Mouse (Mus musculus): ENCODE measurements around the gene Gm9970.

Gm9970 gene

DNA sequence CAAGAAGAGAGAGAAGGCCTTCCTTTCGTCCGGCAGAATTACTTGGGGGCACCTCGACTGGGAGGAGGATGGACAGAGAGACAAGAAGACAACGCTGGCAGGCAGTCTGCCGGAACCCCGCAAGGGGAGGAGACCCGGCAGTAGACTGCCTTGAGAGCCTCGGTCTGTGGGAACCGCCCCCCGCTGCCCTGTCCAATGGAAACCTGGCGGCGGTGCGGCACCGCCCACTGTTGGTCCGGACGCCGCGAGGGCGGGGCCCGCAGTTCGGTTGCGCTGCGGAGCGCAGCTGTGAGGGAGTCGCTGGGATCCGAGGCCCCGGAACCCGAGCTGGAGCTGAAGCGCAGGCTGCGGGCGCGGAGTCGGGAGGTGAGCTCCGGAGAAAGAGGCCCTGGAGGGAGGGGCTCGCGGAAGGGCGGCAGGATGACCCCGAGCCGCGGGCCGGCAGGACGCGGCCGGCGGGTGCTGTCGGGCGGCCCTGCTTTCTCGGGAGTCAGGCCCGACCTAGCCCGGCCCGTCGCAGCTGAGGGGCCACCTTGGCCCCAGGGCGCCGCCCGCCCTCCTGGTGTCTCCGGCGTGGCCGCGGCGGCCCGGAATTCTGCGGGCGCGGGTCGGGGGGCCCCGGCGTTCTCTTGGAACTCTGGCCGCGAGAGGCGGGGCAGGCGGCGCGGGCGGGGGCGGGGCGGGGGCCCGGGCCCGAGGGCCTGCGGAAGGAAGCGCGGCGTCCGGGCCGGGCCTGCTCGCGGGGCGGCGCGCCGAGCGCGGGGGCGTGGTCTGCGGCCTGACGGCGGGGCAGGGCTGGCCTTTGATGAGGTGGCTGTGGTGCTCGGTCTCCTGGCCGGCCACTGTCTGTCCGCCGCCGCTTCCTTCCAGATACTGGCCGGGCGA, at the start of gene Gm9970, which contains the start of gene Nrbp1:
Gm9970 (minus strand) TSS at position 596 of the 885 bp plus-strand sequence.
Nrbp1 (plus strand) TSS at position 228 of the 885 bp plus-strand sequence.
- peak; percentile 92 for DNase-seq (ENCODE audit: low read depth, low spot score)

DNA sequence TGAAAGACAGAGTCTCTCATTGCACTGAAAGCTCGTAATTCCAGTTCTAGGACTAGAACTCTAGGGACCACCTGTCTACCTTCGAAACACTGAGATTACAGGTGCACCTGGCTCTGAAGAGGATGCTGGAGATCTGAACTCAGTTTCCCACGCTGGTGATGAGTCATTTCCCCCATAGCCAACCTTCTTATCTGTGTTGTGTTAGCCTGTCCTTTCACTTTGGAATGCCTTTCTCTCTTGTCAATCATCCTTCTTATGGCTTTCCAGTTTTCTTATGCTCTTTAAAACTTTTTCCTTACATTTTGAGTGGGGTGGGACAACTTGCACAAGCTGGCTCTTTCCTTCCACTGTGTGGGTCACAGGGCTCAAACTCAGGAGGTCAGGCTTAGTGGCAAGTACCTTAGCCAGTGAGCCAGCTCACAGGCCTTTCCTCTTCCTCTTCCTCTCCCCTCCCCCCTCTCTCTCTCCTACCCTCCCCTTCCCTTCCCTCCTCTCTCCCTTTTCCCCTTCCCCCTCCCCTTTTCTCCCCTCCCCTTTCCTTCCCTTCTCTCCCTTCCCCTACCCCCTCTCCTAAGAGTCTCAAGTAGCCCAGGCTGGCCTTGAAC, 48.7 kb upstream of the Gm9970 start:
- no peak for DNase-seq (ENCODE audit: low read depth, low spot score)

DNA sequence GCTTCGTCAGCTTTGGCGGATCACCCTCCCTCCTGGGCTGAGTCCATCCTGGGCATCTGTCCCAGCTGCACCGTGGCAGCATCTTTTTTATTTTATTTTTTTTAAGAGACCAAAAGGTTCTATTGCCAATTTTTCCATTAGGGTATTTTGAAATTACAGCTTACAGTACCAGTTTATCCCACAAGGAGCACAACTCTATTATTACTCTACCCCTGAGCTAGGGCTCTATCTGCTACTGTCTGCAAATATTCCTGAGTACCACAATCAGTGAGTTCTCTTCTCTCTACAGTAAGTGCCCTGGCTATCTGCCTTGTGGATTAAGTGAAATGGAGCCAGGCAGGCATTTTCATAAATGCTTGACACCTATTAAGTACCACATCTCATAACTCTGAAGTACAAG, 47.6 kb upstream of the Gm9970 start:
- no peak for DNase-seq (ENCODE audit: low read depth, low spot score)

DNA sequence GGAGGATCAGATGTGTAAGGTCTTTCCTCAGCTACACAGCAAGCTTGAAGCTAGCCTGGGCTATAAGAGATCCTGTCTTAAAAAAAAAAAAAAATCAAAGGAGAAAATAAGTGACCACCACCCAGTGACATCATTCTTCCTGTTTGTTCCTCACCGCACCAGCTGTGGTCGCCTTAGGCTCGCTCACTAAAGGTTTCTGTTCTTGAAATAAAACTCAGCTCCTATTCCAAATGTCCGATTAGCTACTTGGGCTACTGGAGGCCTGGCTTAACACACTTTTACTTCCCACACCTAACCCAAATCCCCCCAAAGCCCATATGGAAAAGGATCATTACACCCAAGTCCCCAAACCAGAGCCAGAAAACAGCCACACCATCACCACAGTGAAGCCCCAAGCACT, 47.2 kb upstream of the Gm9970 start:
- no peak for DNase-seq (ENCODE audit: low read depth, low spot score)

DNA sequence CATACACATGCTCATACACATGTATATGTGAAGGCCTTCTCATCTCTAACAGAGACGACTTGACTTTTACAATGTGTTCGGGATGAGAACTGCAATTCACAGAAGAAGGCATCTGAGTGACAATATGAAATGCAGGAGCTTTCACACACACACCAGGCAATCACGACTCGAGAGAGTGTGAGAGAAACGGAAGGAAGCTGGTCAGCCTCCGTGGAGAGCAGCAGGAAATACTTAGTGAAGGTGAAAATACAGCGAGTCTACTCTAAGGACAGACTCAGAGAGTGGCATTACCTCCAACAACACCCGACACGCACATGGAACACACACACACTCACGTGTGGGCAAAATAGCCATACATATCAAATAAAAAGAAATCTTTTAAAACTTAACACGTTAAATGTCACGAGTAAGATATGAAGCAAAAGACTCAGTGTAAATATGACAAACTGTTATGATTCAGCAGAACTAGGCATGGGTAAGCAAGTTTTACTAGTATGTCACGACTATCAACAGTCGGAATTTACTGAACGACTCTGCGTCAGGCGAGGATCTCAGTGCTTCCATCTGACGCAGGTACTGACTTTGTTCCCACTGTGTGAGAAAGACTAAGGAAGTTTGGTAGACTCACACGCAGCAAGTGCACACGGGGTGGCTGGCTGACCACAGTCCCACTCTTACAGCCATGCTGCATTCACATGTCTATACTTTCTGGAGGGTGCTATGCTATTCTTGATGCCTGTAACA, 38.4 kb upstream of the Gm9970 start:
- DNase-seq (ENCODE audit: low read depth, low spot score), result no peak

DNA sequence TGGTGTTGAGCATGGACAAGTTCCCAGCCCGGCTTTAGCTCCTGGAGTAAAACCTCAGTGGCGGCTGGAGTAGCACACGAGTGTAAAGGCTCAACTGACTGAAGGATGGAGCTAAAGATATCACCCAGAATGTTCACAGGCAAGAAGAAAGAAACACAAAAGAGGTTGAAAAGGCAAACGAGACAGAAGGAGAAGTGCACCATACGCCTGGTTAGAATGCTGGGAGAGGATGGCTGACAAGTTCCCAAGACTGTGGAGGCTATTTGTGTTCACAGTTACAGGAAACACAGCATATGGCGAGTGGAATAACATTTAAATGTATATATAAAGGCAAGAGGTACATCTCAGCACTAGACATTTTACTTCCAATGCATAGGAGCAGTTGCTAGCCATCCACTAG, 32.0 kb upstream of the Gm9970 start:
- no peak for DNase-seq (ENCODE audit: low read depth, low spot score)

DNA sequence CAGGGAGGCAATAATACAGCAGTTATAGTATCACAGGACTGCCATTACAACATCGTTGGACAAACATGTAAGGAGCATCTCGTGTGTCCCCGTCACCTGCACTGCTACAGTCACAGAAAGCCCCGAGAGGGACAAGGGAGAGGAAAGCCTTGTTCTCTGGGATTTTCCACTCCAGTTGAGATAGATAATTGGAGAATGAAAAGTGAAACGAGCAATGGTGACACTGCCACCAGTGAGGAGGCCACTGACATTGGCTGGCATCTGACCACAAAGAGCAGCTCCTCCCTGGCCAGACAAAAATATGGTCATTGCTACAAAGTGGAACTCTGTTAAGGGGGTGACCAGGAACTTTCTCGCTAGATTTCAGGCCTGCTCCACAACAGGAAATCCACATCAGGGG, 26.7 kb upstream of the Gm9970 start:
- no peak for DNase-seq (ENCODE audit: low read depth, low spot score)

DNA sequence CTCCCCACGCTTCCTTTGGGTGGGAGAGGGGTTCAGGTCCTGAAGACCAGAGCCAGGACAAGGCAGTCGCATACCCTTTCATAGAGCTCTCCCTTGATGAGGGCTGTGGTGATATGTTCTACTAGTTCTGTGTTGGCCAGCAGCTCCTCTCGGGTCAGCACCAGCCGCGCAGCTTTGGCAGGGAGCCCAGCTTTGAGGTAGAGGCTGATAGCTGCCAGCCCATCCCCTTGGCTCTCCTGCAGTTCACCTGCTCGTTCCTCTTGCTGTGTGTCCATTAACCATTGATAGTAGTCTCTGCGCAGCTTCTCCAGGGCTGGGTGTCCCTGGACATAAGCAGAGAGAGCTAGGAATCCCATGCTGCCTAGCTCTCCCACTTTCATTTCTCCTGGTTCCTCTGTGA, 25.1 kb upstream of the Gm9970 start:
- no peak for DNase-seq (ENCODE audit: low read depth, low spot score)

DNA sequence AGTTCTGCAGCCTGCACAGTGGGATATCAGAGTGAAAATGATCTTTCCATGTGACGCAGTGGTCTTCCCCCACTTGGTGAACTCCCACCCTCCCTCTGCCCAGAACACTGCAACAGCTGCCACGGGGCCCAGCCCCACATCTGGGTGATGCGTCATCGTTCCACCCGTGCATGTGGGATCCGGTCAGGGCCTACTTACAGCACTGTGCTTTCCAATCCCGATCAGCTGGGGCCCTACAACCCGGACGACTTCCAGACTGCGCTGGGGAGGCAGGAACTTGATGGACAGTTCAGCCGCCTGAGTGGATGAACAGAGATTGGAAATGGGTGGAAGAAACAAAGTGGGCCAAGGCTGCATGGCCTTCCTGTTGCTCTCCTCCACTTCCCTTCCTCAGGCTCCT, 16.6 kb upstream of the Gm9970 start:
- DNase-seq (ENCODE audit: low read depth, low spot score), result no peak

DNA sequence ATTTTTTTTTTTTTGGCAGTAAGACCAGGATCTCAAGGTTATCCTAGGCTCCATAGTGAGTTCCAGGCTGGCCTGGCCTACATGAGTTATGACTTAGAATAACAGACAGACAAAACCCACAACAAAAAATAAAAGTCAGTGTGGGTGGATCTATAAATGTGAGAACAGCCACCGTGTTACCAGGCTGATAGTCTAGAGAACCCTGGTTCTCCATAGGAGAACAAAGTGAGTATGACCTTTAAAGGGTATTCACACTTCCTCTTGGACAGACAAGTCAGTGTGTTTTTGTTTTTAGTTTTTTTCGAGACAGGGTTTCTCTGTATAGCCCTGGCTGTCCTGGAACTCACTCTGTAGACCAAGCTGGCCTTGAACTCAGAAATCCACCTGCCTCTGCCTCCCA, 14.9 kb upstream of the Gm9970 start:
- DNase-seq (ENCODE audit: low read depth, low spot score), result no peak

DNA sequence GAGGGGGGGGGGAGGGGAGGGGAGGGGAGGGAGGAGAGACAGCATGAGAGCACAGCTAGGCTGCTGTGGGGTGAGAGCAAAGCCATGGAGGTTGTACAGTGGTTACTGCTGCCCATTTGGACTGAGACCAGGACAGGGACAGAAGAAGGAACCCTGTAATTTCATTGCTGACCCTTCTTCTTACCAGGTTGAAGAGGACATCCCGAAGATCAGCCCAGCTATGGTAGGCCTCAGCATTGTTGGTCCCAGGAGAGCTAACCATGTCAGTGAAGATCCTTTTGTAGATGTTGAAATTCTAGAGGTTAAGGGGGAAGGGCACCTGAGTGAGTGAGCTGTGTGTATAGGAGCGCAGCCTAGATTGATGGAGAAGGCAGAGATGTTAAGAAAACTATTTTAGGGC, 14.3 kb upstream of the Gm9970 start:
- DNase-seq (ENCODE audit: low read depth, low spot score), result no peak

DNA sequence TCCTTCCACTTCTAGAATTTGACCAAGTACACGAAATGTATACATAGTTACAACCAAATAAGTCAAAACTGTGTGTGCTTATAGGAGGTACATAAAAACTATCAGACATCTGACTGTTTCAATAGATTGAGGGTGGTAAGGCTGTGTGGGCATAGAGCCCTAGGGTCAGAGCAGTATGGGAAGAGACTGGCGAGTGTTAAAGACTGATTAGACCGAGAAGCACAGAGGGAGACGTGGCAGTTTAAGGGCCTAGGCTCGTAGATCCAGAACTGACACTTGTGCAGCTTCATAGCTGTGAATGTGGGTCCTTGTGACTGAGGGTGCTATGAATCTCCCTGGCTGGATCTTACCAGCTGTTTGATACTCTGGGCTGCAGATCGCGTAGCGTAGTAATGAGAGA, 13.9 kb upstream of the Gm9970 start:
- DNase-seq (ENCODE audit: low read depth, low spot score), result no peak

DNA sequence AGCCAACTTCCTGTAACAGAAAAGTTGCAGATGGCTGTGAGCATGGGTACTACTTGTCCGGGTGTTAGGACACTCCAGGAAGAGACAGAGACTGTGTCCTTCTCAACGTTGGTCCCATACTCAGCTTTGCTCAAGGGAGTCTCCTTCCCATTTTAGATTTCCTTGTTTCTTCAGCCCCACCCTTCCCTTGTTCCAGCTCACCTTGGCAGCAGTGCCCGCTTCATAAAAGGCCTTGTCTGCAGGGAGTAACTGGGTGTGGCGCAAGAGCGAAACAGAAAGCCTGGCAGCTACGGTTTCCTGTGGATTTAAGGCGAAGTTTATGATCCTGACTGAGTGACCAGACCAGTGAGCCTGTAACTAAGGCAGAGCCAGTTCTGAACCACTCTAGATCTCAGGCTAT, 13.4 kb upstream of the Gm9970 start:
- DNase-seq (ENCODE audit: low read depth, low spot score), result no peak

DNA sequence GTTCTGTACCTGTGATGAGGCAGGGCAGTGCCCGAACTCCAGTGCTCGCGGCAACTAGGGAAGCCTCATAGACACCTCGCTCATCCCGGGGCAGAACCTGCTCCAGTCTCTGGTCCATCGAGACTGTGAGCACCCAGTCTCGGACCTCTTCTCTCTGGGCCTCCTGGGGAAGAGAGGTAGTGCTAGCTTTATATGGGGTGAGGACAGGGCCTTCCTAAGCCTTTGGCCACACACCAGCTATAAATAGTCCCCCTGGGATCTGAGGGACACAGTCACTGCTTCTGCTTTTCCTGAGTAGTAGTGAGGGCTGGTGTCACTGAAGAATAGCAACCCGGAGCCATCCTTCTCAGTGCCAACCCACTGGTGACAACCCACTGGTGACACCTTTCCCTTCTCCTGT, 12.8 kb upstream of the Gm9970 start:
- no peak for DNase-seq (ENCODE audit: low read depth, low spot score)

DNA sequence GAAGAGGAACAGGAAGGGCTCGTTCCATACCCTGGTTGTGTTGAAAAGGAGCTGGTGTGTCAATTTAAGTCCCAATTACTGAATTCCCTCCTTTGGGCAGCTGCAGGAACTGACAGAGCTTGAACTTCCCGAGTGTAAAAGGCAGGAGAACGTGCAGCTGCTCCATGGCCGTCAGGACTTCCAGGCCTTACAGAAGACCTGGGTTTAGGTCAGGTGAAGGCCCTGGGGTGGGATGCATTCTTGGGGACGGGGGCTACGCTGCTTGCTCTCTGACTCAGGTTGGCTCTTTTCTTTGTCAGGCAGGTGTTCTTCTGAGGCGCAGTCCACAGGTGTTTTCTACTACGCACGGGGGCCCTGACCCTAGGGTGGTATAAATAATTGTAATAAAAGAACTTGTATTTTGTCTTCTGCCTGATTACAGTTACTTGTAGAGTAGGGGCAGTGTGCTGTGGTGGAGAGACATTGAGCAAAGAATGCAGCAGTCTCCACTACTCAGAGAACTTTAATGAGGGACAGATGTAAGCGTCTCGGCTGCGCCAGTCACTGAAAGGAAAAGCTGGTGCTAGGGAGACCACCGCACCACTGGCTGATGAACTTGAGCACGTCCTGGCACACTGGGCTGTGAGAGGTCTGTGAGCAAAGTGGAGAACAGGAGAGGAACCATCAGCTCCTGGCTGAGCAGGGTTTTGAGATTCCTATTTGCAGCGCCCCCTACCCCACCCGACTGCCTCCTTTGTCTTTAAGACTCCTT, 11.9 kb upstream of the Gm9970 start:
- DNase-seq (ENCODE audit: low read depth, low spot score), result no peak

DNA sequence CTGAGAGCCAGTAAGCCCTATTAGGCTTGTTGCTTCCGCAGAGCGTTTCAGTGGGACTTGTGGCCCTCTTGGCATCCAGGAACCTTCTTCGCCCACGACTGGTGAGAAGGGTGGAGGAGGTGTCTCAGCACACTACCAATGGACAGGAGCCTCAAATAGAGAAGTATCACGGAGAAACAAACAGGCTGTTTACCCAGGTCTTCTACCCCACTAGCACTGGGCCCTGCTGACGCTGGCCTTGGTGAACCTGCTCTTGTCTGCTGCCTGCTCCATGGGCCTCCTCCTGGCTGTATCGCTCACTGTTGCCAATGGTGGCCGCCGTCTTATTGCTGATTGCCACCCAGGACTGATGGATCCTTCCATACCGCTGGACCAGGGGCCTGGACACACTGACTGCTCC, 11.1 kb upstream of the Gm9970 start:
- no peak for DNase-seq (ENCODE audit: low read depth, low spot score)

DNA sequence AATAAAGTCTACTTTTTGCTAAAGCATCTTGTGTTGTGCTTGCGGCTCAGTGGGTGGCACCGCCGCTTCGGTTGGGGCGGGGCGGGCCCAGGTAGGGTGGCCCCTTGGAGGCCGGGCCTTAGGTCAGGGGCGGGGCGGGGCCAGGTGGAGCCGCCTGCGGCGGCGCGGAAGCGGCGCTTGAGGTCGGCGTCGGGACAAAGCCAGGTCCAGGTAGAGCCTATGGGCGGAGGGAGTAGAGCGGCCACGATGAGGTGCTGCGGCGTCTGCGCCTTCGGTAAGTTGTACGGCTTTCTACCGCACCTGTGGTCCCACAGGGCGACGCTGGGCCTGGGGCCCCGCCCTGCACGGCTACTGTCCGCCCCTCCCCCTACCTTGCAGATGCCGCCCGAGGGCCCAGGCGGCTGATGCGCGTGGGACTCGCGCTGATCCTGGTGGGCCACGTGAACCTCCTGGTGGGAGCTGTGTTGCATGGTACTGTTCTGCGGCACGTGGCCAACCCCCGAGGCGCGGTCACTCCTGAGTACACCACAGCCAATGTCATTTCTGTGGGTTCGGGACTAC, 10.6 kb upstream of the Gm9970 start, which contains the start of gene Krtcap3:
Krtcap3 (plus strand) TSS at position 151 of the 561 bp plus-strand sequence.
- no peak for DNase-seq (ENCODE audit: low read depth, low spot score)

DNA sequence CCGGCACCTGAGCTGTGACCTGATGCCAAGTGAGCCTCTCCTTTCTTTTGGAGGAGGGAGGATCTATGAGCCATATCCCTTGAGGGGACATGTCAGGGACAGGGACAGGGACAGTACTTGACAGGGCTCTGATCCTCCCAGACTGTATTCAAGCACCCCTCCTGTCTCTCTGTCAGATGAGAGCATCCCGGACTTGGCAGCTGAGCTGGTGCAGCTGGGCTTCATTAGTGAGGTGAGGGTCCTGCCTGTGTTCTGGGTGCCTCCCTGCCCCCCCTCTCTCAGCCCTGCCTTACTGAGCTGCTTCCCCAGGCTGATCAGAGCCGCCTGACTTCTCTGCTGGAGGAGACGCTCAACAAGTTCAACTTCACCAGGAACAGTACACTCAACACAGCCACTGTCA, 9.7 kb upstream of the Gm9970 start:
- no peak for DNase-seq (ENCODE audit: low read depth, low spot score)

DNA sequence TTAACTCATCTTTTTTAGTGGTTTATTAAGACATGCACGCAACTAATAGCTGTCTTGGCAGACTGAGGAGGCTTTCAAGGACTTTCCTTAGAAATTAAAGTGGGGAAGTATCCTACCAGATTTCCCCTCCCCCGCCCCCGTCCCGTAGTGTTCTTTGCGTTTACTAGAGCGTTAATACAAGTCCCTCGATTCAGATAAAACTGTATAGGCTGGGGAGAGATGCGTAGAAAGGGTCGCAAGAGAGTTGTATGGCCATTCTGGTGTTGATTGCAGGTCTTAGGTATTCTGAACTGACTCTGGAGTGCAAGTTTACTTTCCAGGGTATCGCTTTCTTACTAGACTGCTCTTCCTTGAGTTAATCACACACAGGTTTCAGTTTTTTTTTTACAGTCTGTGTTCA, 1.2 kb upstream of the Gm9970 start:
- peak; percentile 5 for DNase-seq (ENCODE audit: low read depth, low spot score)

DNA sequence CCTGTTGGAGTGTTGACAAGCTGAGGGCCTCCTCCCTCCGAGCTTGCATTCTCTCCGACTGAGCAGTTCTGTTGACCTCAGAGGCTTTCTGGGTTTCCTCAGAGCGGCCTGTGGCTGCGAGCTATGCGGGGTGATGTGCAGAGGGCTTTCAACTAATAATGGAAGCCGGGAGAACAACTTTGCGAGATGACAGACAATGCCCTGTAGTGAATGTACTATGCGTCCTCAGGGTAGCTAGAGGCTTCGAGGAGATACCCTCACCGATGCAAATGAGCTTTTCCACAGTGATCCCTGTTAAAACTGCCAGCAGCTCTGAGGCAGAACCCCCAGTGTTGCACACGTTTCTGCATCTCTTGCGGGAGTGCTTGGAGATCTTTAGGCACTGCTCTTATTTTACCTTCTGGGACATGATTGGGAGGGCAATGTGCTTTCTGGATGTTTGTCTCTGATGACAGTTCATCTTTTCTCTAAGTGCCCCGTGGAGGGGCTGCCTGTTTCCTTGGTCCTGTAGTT, 546 bp upstream of the Gm9970 start:
- no peak for DNase-seq (ENCODE audit: low read depth, low spot score)

DNA sequence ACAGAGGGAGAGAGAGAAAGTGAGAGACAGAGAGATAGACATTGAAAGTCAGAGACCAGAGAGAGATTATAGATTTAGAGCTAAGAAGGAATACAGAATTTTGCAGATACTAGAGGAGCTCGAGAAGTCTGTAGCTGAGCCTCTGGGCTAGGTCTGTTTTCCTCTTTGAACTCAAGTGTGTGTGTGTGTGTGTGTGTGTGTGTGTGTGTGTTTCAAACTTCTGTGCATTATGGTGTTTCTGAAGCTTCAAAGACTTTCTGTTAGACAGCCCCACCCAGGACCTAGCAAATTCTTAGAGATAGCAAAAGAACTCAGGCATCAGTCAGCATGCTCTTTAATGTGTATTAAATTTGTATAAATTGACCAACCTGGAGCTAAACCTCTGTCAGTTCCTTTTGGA, 14.4 kb downstream of the Gm9970 start:
- no peak for DNase-seq (ENCODE audit: low read depth, low spot score)
